Mouse (Mus musculus): ENCODE measurements around the gene Eif2b4.

DNA sequence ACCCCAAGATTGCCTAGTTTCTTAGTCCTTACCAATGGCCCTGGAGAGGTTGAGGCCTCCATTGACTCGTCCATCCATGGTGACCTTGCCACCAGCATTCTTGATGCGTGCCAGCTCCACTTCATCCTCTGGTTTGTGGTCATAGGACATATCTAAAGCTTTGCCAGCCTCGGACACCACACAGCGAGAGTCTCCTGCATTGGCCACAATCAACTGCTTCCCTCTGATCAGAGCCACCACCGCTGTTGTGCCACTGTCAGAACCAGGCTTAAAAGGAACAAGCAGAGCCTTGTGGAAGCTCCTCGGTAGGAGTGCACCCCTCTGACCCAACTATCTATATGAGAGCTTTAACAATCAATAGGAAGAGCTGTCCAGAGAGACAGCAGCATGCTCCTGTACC, 11.2 kb upstream of the Eif2b4 start:
- no peak for TF ChIP-seq POLR2A (IDR thresholded peaks at IDR 0.05; ENCODE audit: borderline replicate concordance, control insufficient read depth, low read depth, low read length)
- no peak for TF ChIP-seq CTCF (IDR thresholded peaks at IDR 0.05; ENCODE audit: control insufficient read depth, insufficient read depth, low read length)
